Mouse (Mus musculus): Measurements from ENCODE around the gene Gfod2. TPM values are rescaled to one million over a fixed set of nuclear protein-coding genes. Genes with fewer than 3 reads are reported as not detected.

Gene Gfod2
- polyA plus RNA-seq, 1 experiment from 2014 or later = 82.7 TPM

- Histone ChIP-seq H3K4me2 (ENCODE audit: low read length) (no peak overlapping the region), H3K9me3 (ENCODE audit: control insufficient read depth, low read length) (no peaks in the 10 kb centered on the region), H3K36me3 (ENCODE audit: control insufficient read depth, insufficient read depth, low read length) (peaks cover 10% of the 10 kb centered on the region), H3K27me3 (replicated peaks; ENCODE audit: control insufficient read depth, insufficient read depth, low read length) (no peaks in the 10 kb centered on the region), H3K4me1 (ENCODE audit: control insufficient read depth, insufficient read depth, low read depth, low read length) (peaks cover 9% of the 10 kb centered on the region), H3K27ac (ENCODE audit: low read depth, low read length) (no peak overlapping the region), H3K9ac (ENCODE audit: low read depth, low read length) (no peak overlapping the region), H3K4me3 (ENCODE audit: low read length) (no peak overlapping the region)
- no peak for ATAC-seq
- 96% methylated on average over 11 of the region's 11 CpGs for WGBS
Observed at GRCm38 (mm10) chr8:105692449-105693182, 65.8 kb downstream of the Gfod2 start.

- Histone ChIP-seq H3K9me3 (ENCODE audit: control insufficient read depth, low read length) (no peaks in the 10 kb centered on the region), H3K4me2 (ENCODE audit: low read length) (no peak overlapping the region), H3K9ac (ENCODE audit: low read depth, low read length) (no peak overlapping the region), H3K27me3 (replicated peaks; ENCODE audit: control insufficient read depth, insufficient read depth, low read length) (no peaks in the 10 kb centered on the region), H3K4me3 (ENCODE audit: low read length) (no peak overlapping the region), H3K27ac (ENCODE audit: low read depth, low read length) (no peak overlapping the region), H3K4me1 (ENCODE audit: control insufficient read depth, insufficient read depth, low read depth, low read length) (peaks cover 7% of the 10 kb centered on the region), H3K36me3 (ENCODE audit: control insufficient read depth, insufficient read depth, low read length) (peaks cover 3% of the 10 kb centered on the region; the same call in 1 of the 2 replicates)
- WGBS = 89% methylated on average over 14 of the region's 14 CpGs
- no peak for ATAC-seq
Observed at GRCm38 (mm10) chr8:105690978-105691377, 67.5 kb downstream of the Gfod2 start.

GRCm38 (mm10) chr8:105689983-105690360 is 68.5 kb downstream of the Gfod2 start:
- peaks cover under 1% of the 10 kb centered on the region; the same call in 1 of the 2 replicates for H3K4me1 ChIP-seq (ENCODE audit: control insufficient read depth, insufficient read depth, low read depth, low read length)
- ATAC-seq = no peak
- H3K27ac ChIP-seq (ENCODE audit: low read depth, low read length) = no peak overlapping the region
- H3K36me3 ChIP-seq (ENCODE audit: control insufficient read depth, insufficient read depth, low read length) = no peaks in the 10 kb centered on the region
- no peak overlapping the region for H3K9ac ChIP-seq (ENCODE audit: low read depth, low read length)
- no peaks in the 10 kb centered on the region for H3K9me3 ChIP-seq (ENCODE audit: control insufficient read depth, low read length)
- no peak overlapping the region for H3K4me2 ChIP-seq (ENCODE audit: low read length)
- H3K27me3 ChIP-seq (replicated peaks; ENCODE audit: control insufficient read depth, insufficient read depth, low read length) = no peaks in the 10 kb centered on the region
- 86% methylated on average over 9 of the region's 9 CpGs for whole genome bisulfite sequencing
- H3K4me3 ChIP-seq (ENCODE audit: low read length) = no peak overlapping the region

- no peak overlapping the region for H3K4me2 ChIP-seq (ENCODE audit: low read length)
- no peaks in the 10 kb centered on the region for H3K36me3 ChIP-seq (ENCODE audit: control insufficient read depth, insufficient read depth, low read length)
- no peak overlapping the region for H3K9ac ChIP-seq (ENCODE audit: low read depth, low read length)
- H3K4me3 ChIP-seq (ENCODE audit: low read length) = no peak overlapping the region
- H3K27me3 ChIP-seq (replicated peaks; ENCODE audit: control insufficient read depth, insufficient read depth, low read length) = no peaks in the 10 kb centered on the region
- H3K4me1 ChIP-seq (ENCODE audit: control insufficient read depth, insufficient read depth, low read depth, low read length) = no peaks in the 10 kb centered on the region
- 57% methylated on average over 35 of the region's 35 CpGs for WGBS
- H3K9me3 ChIP-seq (ENCODE audit: control insufficient read depth, low read length) = no peaks in the 10 kb centered on the region
- H3K27ac ChIP-seq (ENCODE audit: low read depth, low read length) = no peak overlapping the region
- ATAC-seq = no peak
Observed at GRCm38 (mm10) chr8:105689256-105689982, 69.0 kb downstream of the Gfod2 start.

GRCm38 (mm10) chr8:105688242-105688752 is 70.2 kb downstream of the Gfod2 start:
- WGBS = 72% methylated on average over 14 of the region's 14 CpGs
- Histone ChIP-seq H3K27me3 (replicated peaks; ENCODE audit: control insufficient read depth, insufficient read depth, low read length) (no peaks in the 10 kb centered on the region), H3K9me3 (ENCODE audit: control insufficient read depth, low read length) (no peaks in the 10 kb centered on the region), H3K4me1 (ENCODE audit: control insufficient read depth, insufficient read depth, low read depth, low read length) (no peaks in the 10 kb centered on the region), H3K9ac (ENCODE audit: low read depth, low read length) (no peak overlapping the region), H3K27ac (ENCODE audit: low read depth, low read length) (no peak overlapping the region), H3K4me2 (ENCODE audit: low read length) (no peak overlapping the region), H3K36me3 (ENCODE audit: control insufficient read depth, insufficient read depth, low read length) (peaks cover 5% of the 10 kb centered on the region; the same call in 1 of the 2 replicates), H3K4me3 (ENCODE audit: low read length) (no peak overlapping the region)
- no peak for ATAC-seq

- 68% methylated on average over 8 of the region's 8 CpGs for WGBS
- H3K27ac ChIP-seq (ENCODE audit: low read depth, low read length) = no peak overlapping the region
- no peak overlapping the region for H3K4me3 ChIP-seq (ENCODE audit: low read length)
- no peak for ATAC-seq
- peaks cover 8% of the 10 kb centered on the region; the same call in 1 of the 2 replicates for H3K36me3 ChIP-seq (ENCODE audit: control insufficient read depth, insufficient read depth, low read length)
- H3K9me3 ChIP-seq (ENCODE audit: control insufficient read depth, low read length) = no peaks in the 10 kb centered on the region
- no peaks in the 10 kb centered on the region for H3K4me1 ChIP-seq (ENCODE audit: control insufficient read depth, insufficient read depth, low read depth, low read length)
- H3K27me3 ChIP-seq (replicated peaks; ENCODE audit: control insufficient read depth, insufficient read depth, low read length) = no peaks in the 10 kb centered on the region
- H3K4me2 ChIP-seq (ENCODE audit: low read length) = no peak overlapping the region
- H3K9ac ChIP-seq (ENCODE audit: low read depth, low read length) = no peak overlapping the region
Observed at GRCm38 (mm10) chr8:105687512-105687911, 71.0 kb downstream of the Gfod2 start.

- H3K4me2 ChIP-seq (ENCODE audit: low read length) = no peak overlapping the region
- no peaks in the 10 kb centered on the region for H3K9me3 ChIP-seq (ENCODE audit: control insufficient read depth, low read length)
- peaks cover 8% of the 10 kb centered on the region; the same call in 1 of the 2 replicates for H3K36me3 ChIP-seq (ENCODE audit: control insufficient read depth, insufficient read depth, low read length)
- H3K9ac ChIP-seq (ENCODE audit: low read depth, low read length) = no peak overlapping the region
- 0 out of 2 replicates have a peak, but pooled peaks have one; percentile 16 for ATAC-seq
- H3K4me1 ChIP-seq (ENCODE audit: control insufficient read depth, insufficient read depth, low read depth, low read length) = no peaks in the 10 kb centered on the region
- H3K27ac ChIP-seq (ENCODE audit: low read depth, low read length) = no peak overlapping the region
- 63% methylated on average over 6 of the region's 6 CpGs for WGBS
- H3K4me3 ChIP-seq (ENCODE audit: low read length) = no peak overlapping the region
- H3K27me3 ChIP-seq (replicated peaks; ENCODE audit: control insufficient read depth, insufficient read depth, low read length) = no peaks in the 10 kb centered on the region
Observed at GRCm38 (mm10) chr8:105686551-105686950, 71.9 kb downstream of the Gfod2 start.

- H3K9ac ChIP-seq (ENCODE audit: low read depth, low read length) = peak within 1 kb of the TSS; percentile 30; the same call in 1 of the 2 replicates
- H3K4me2 ChIP-seq (ENCODE audit: low read length) = peak within 1 kb of the TSS; percentile 32
- H3K9me3 ChIP-seq (ENCODE audit: control insufficient read depth, low read length) = no peaks in the 10 kb centered on the region
- H3K4me3 ChIP-seq (ENCODE audit: low read length) = no peak within 1 kb of the TSS
- peaks cover 11% of the 10 kb centered on the region for H3K36me3 ChIP-seq (ENCODE audit: control insufficient read depth, insufficient read depth, low read length)
- WGBS = 15% methylated on average over 26 of the region's 26 CpGs
- ATAC-seq = 0 out of 2 replicates have a peak, but pooled peaks have one; percentile 12
- no peak within 1 kb of the TSS for H3K27ac ChIP-seq (ENCODE audit: low read depth, low read length)
- H3K4me1 ChIP-seq (ENCODE audit: control insufficient read depth, insufficient read depth, low read depth, low read length) = no peaks in the 10 kb centered on the region
- H3K27me3 ChIP-seq (replicated peaks; ENCODE audit: control insufficient read depth, insufficient read depth, low read length) = no peaks in the 10 kb centered on the region
Observed at GRCm38 (mm10) chr8:105685796-105686308, 72.6 kb downstream of the Gfod2 start, which contains the start of gene Carmil2. Carmil2 (plus strand) TSS chr8:105686274.

GRCm38 (mm10) chr8:105685325-105685724 is 73.1 kb downstream of the Gfod2 start:
- Histone ChIP-seq H3K4me3 (ENCODE audit: low read length) (no peak overlapping the region), H3K36me3 (ENCODE audit: control insufficient read depth, insufficient read depth, low read length) (peaks cover 17% of the 10 kb centered on the region), H3K27ac (ENCODE audit: low read depth, low read length) (no peak overlapping the region), H3K9ac (ENCODE audit: low read depth, low read length) (no peak overlapping the region), H3K4me1 (ENCODE audit: control insufficient read depth, insufficient read depth, low read depth, low read length) (no peaks in the 10 kb centered on the region), H3K4me2 (ENCODE audit: low read length) (no peak overlapping the region), H3K9me3 (ENCODE audit: control insufficient read depth, low read length) (no peaks in the 10 kb centered on the region), H3K27me3 (replicated peaks; ENCODE audit: control insufficient read depth, insufficient read depth, low read length) (no peaks in the 10 kb centered on the region)
- 82% methylated on average over 7 of the region's 7 CpGs for WGBS
- no peak for ATAC-seq
